Mouse (Mus musculus) spleen, adult 2 months (tissue): ENCODE data around the gene Pcif1.

Experiments used
- CTCF ChIP-seq: fragments of 200-500 bp; IDR thresholded peaks from 2 replicates; pipeline ENCODE4 v1.5.1; 2011; ENCODE audit warnings: mild to moderate bottlenecking, inconsistent platforms; ENCODE audit not compliant: insufficient read depth, insufficient read length, insufficient replicate concordance; ENCODE audit errors: extremely low read depth
- POLR2A ChIP-seq: fragments of 200-500 bp; IDR thresholded peaks from 2 replicates; pipeline ENCODE4 v1.6.1; 2011; ENCODE audit warnings: low read depth, low read length, inconsistent platforms

DNA sequence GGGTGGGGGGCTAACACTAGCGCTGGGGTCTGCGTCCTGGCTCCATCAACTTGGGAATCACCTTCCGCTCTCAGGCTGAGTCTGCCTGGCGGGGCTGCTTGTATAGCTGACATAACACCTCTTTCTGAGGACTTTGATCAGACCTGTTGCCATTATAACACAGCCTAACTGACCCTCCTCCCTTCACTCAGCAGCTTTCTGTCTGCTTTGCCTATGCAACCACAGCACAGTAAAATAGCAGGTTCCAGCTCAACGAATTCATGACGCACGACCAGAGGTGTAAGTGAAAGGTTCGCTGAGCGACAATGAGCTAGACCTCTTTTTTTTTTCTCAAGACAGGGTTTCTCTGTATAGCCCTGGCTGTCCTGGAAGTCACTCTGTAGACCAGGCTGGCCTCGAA lies 48.1 kb upstream of the Pcif1 start:
- TF ChIP-seq CTCF = no peak
- TF ChIP-seq POLR2A = no peak
